Mouse (Mus musculus) cerebellum, adult 2 months (tissue): Measurements from ENCODE around the gene Siva1.

Experiments used
- CTCF ChIP-seq: fragments of 200-500 bp; IDR thresholded peaks from 2 replicates; pipeline ENCODE4 v1.5.1; 2011; ENCODE audit warnings: low read depth, mild to moderate bottlenecking, control low read depth, low read length, moderate library complexity, borderline replicate concordance; ENCODE audit not compliant: insufficient read depth
- POLR2A ChIP-seq: fragments of 200-500 bp; IDR thresholded peaks from 2 replicates; pipeline ENCODE4 v1.6.1; 2011; ENCODE audit warnings: low read length, control low read depth, borderline replicate concordance; ENCODE audit not compliant: insufficient read depth

GRCm38 (mm10) chr12:112625700-112626099 is 18.8 kb upstream of the Siva1 start:
- TF ChIP-seq POLR2A = no peak
- no peak for TF ChIP-seq CTCF
